Mouse (Mus musculus): ENCODE measurements around the gene Sectm1a.

- TF ChIP-seq TAL1 (IDR thresholded peaks at IDR 0.05; ENCODE audit: low read length), result no peak
- TF ChIP-seq GATA1 (IDR thresholded peaks at IDR 0.05; ENCODE audit: low read length), result no peak
These were observed 5.4 kb downstream of the Sectm1a start for GRCm38 (mm10) chr11:121075655-121076054.

Data from erythroblast, embryonic 14.5 days (primary cell).